In the genomic region with DNA sequence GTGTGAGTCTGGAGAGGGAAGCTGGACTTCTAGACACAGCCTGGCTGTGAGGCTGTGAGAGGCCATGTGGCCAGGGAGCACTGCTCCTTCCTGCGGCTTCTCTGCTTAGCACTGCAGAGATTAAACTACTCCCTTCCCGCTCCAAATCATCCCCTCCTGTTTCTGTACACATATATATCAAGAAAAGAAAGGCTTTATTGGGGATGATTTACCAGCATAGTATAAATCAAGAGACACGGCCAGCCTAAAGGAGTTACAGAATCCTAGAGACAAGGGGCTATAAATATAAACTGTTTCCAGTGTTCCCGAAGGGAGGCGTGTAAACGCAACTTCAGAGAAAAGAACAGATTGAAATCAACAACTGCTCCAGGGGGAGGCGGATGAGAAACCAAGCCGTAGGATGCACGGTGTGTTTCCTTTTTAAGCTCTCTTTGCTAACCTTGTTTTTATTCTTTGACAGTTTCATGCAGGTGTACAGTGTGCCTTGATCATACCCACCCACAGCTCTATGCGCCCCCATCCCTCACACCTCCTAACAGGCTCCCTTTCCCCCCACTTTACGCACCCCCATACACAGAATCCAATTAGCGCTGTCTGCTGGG, we compare ENCODE assay signal across 11 mouse cellular contexts. TPM values are rescaled to one million over a fixed set of nuclear protein-coding genes. Genes with fewer than 3 reads are reported as not detected.
DNase-seq lines count a peak whose midpoint lies in the region; ATAC-seq and TF ChIP-seq lines count a peak whose summit lies in the region.
"Had no signal": no experiment of that assay in that cellular context is flagged by ENCODE, and none has a peak within 500 bp of the region (broad histone marks: within the 10 kb centered on the region; RNA-seq: fewer than 3 reads in every experiment).

No protein-coding gene starts in this region.

- 20% methylated on average over 12 of the region's 12 CpGs for WGBS in kidney, embryonic 14.5 days
- WGBS in limb, embryonic 14.5 days = 14% methylated on average over 12 of the region's 12 CpGs

- no peak overlapping the region; the same call in 1 of the 2 replicates for H3K4me2 ChIP-seq in kidney, embryonic 14.5 days (replicated peaks; ENCODE audit: low read depth, low read length)
- H3K4me2 ChIP-seq in limb, embryonic 14.5 days (replicated peaks; ENCODE audit: low read depth, low read length, severe bottlenecking) = no peak overlapping the region
- H3K4me2 ChIP-seq: liver, embryonic 13.5 days; midbrain, embryonic 12.5 days had no signal

- no peaks in the 10 kb centered on the region for H3K9me3 ChIP-seq in kidney, embryonic 14.5 days (ENCODE audit: control insufficient read depth, low read length)
- no peaks in the 10 kb centered on the region for H3K9me3 ChIP-seq in limb, embryonic 14.5 days (ENCODE audit: control insufficient read depth, low read length)
- H3K9me3 ChIP-seq: liver, embryonic 13.5 days; midbrain, embryonic 12.5 days had no signal

- H3K4me1 ChIP-seq in kidney, embryonic 14.5 days (ENCODE audit: control insufficient read depth, insufficient read depth, low read length) = peaks cover 11% of the 10 kb centered on the region; the same call in 1 of the 2 replicates
- H3K4me1 ChIP-seq in limb, embryonic 14.5 days (ENCODE audit: control insufficient read depth, insufficient read depth, low read length) = peaks cover 8% of the 10 kb centered on the region; the same call in 1 of the 2 replicates
- H3K4me1 ChIP-seq: liver, embryonic 13.5 days; midbrain, embryonic 12.5 days had no signal

- no peaks in the 10 kb centered on the region for H3K36me3 ChIP-seq in kidney, embryonic 14.5 days (ENCODE audit: control insufficient read depth, insufficient read depth, low read length)
- no peaks in the 10 kb centered on the region for H3K36me3 ChIP-seq in limb, embryonic 14.5 days (ENCODE audit: control insufficient read depth, insufficient read depth, low read length)
- H3K36me3 ChIP-seq: liver, embryonic 13.5 days; midbrain, embryonic 12.5 days had no signal

- no peak overlapping the region for H3K4me3 ChIP-seq in kidney, embryonic 14.5 days (ENCODE audit: low read length)
- H3K4me3 ChIP-seq in limb, embryonic 14.5 days (replicated peaks; ENCODE audit: low read length) = no peak overlapping the region
- H3K4me3 ChIP-seq: liver, embryonic 13.5 days; midbrain, embryonic 12.5 days had no signal

- no peak overlapping the region for H3K9ac ChIP-seq in kidney, embryonic 14.5 days (ENCODE audit: low read depth, low read length)
- no peak overlapping the region for H3K9ac ChIP-seq in limb, embryonic 14.5 days (ENCODE audit: low read depth, low read length, severe bottlenecking)
- H3K9ac ChIP-seq: liver, embryonic 13.5 days; midbrain, embryonic 12.5 days had no signal

- no peaks in the 10 kb centered on the region for H3K27me3 ChIP-seq in kidney, embryonic 14.5 days (ENCODE audit: control insufficient read depth, insufficient read depth, low read length)
- no peaks in the 10 kb centered on the region for H3K27me3 ChIP-seq in limb, embryonic 14.5 days (ENCODE audit: control insufficient read depth, insufficient read depth, low read length)
- H3K27me3 ChIP-seq: liver, embryonic 13.5 days; midbrain, embryonic 12.5 days had no signal

- ATAC-seq in kidney, embryonic 14.5 days (ENCODE audit: low FRiP score, low TSS enrichment) = peak; percentile 90
- peak; percentile 50; the same call in 1 of the 2 replicates for ATAC-seq in limb, embryonic 14.5 days (ENCODE audit: low FRiP score, low read depth)

- TF ChIP-seq POLR2A in limb, embryonic 14.5 days (IDR thresholded peaks at IDR 0.05; ENCODE audit: borderline replicate concordance, extremely low read depth, insufficient read depth, insufficient read length) = no peak

- peak overlapping the region; percentile 42; the same call in 1 of the 2 replicates for H3K27ac ChIP-seq in kidney, embryonic 14.5 days (ENCODE audit: low read depth, low read length)
- no peak overlapping the region for H3K27ac ChIP-seq in limb, embryonic 14.5 days (replicated peaks; ENCODE audit: low read depth, low read length)
- H3K27ac ChIP-seq: liver, embryonic 13.5 days; midbrain, embryonic 12.5 days had no signal

- no peak for DNase-seq in kidney, adult 9 months
- peak; percentile 48 to 69 for DNase-seq in right cerebral cortex, adult 2 months (ENCODE audit: low spot score in 2 of 2)
- no peak for DNase-seq in right cerebral cortex, postnatal 4 days
- peak; percentile 36 for DNase-seq in limb, embryonic 14.5 days (ENCODE audit: low spot score)
- no peak for DNase-seq in c-Kit-positive CD71-positive TER-119-positive erythroid progenitor cells, embryonic 14.5 days (ENCODE audit: low spot score)
- DNase-seq in spleen, postnatal 4 days (ENCODE audit: low spot score in 2 of 2) = no peak
- DNase-seq: heart, postnatal 4 days; liver, embryonic 13.5 days; thymus, adult 18-20 months had no signal

RNA-seq across cellular contexts. Expression of gene Ppp1r36, which starts 47.4 kb away (rescaled TPM):
- polyA plus RNA-seq in kidney, embryonic 14.5 days (2014; fragmentation: Nextera tagmentation; extraction: Ambion mirVana) = 3.4 and 3.9 TPM in 2 replicates
- polyA plus RNA-seq in limb, embryonic 14.5 days (2012; rRNA removed) = 2.1 and 4.2 TPM in 2 replicates
- polyA plus RNA-seq in limb, embryonic 14.5 days (2014; fragmentation: Nextera tagmentation; extraction: Ambion mirVana) = 3.1 and 5.3 TPM in 2 replicates
- polyA plus RNA-seq: liver, embryonic 13.5 days had no signal

Comparison
In these comparisons a context has a peak if more than half of its experiments do, and no peak if none do; other contexts are left out.
1. DNase-seq: peak in right cerebral cortex, adult 2 months (2 of 2) and limb, embryonic 14.5 days (single experiment); none in kidney, adult 9 months (single experiment), right cerebral cortex, postnatal 4 days (single experiment), c-Kit-positive CD71-positive TER-119-positive erythroid progenitor cells, embryonic 14.5 days (single experiment) and spleen, postnatal 4 days (0 of 2).